Comparison of ENCODE assay signal across 8 mouse cellular contexts in genomic region chr5:135744742-135745141, GRCm38 (mm10). TPM values are rescaled to one million over a fixed set of nuclear protein-coding genes. Genes with fewer than 3 reads are reported as not detected.
DNase-seq lines count a peak whose midpoint lies in the region; ATAC-seq and TF ChIP-seq lines count a peak whose summit lies in the region.

No protein-coding gene starts in this region.

- no peaks in the 10 kb centered on the region; the same call in 1 of the 2 replicates for H3K79me2 ChIP-seq in MEL (ENCODE audit: control insufficient read depth, insufficient read depth, low read length, poor library complexity)

- 0 out of 2 replicates have a peak, but pooled peaks cover 4% of the 10 kb centered on the region for H3K9me3 ChIP-seq in heart, embryonic 11.5 days (replicated peaks; ENCODE audit: control insufficient read depth, low read length)
- no peaks in the 10 kb centered on the region for H3K9me3 ChIP-seq in MEL (replicated peaks; ENCODE audit: insufficient read depth, low read length)
- no peaks in the 10 kb centered on the region for H3K9me3 ChIP-seq in hindbrain, embryonic 11.5 days (ENCODE audit: control insufficient read depth, low read length)

- H3K27ac ChIP-seq in heart, embryonic 11.5 days (ENCODE audit: low read depth, low read length) = peak overlapping the region; percentile 75
- peak overlapping the region; percentile 18 for H3K27ac ChIP-seq in MEL (ENCODE audit: control insufficient read depth, low read depth, low read length)
- no peak overlapping the region for H3K27ac ChIP-seq in hindbrain, embryonic 11.5 days (ENCODE audit: low read depth, low read length)

- no peak for TF ChIP-seq RAD21 in MEL (IDR thresholded peaks at IDR 0.05; ENCODE audit: low read depth, low read length)

- H3K27me3 ChIP-seq in heart, embryonic 11.5 days (ENCODE audit: control insufficient read depth, insufficient read depth, low read length) = 0 out of 2 replicates have a peak, but pooled peaks cover 2% of the 10 kb centered on the region
- H3K27me3 ChIP-seq in MEL (ENCODE audit: control insufficient read depth in 1 of 2, insufficient read depth in 2 of 2, low read length in 2 of 2) = no peaks in the 10 kb centered on the region
- H3K27me3 ChIP-seq in hindbrain, embryonic 11.5 days (ENCODE audit: control insufficient read depth, insufficient read depth, low read length) = no peaks in the 10 kb centered on the region

- 13% methylated on average over 12 of the region's 12 CpGs for WGBS in heart, embryonic 11.5 days (ENCODE audit: insufficient replicate concordance)
- WGBS in hindbrain, embryonic 11.5 days = 16% methylated on average over 12 of the region's 12 CpGs

- TF ChIP-seq CTCF in MEL (IDR thresholded peaks at IDR 0.05 in 2 of 3, conservative IDR thresholded peaks at IDR 0.05 in 1 of 3; ENCODE audit: control insufficient read depth in 1 of 3, insufficient read depth in 1 of 3, low read depth in 2 of 3, low read length in 3 of 3, poor library complexity in 1 of 3, severe bottlenecking in 1 of 3) = no peak

- H3K4me3 ChIP-seq in heart, embryonic 11.5 days (ENCODE audit: low read depth, low read length) = peak overlapping the region; percentile 96
- H3K4me3 ChIP-seq in MEL (ENCODE audit: control insufficient read depth in 1 of 2, insufficient read depth in 1 of 2, low read depth in 2 of 2, low read length in 2 of 2) = peak overlapping the region; percentile 60 to 74
- H3K4me3 ChIP-seq in hindbrain, embryonic 11.5 days (ENCODE audit: low read depth, low read length) = peak overlapping the region; percentile 79

- intact Hi-C loops in heart, postnatal 36 days (cut with DNase I) = loop anchor here (2.0 kb wide), 1 partner anchor 114 kb away; no protein-coding TSS in a partner anchor

- peak overlapping the region; percentile 98 for H3K4me2 ChIP-seq in heart, embryonic 11.5 days
- peak overlapping the region; percentile 54 for H3K4me2 ChIP-seq in hindbrain, embryonic 11.5 days (replicated peaks; ENCODE audit: low read depth, low read length)

- H3K4me1 ChIP-seq in heart, embryonic 11.5 days (ENCODE audit: control insufficient read depth, insufficient read depth, low read length) = peaks cover 17% of the 10 kb centered on the region
- peaks cover 3 to 7% of the 10 kb centered on the region in 2 experiments; a peak in 3 of 4 replicates for H3K4me1 ChIP-seq in MEL (ENCODE audit: control insufficient read depth in 1 of 2, insufficient read depth in 2 of 2, low read length in 2 of 2)
- peaks cover 9% of the 10 kb centered on the region for H3K4me1 ChIP-seq in hindbrain, embryonic 11.5 days (replicated peaks; ENCODE audit: control insufficient read depth, insufficient read depth, low read length)

- DNase-seq in heart, postnatal 36 days = no peak
- no peak for DNase-seq in MEL (ENCODE audit: low read depth, low spot score)
- no peak for DNase-seq in hindbrain, embryonic 11.5 days (ENCODE audit: low spot score)
- DNase-seq in ovary, postnatal 14 days (ENCODE audit: low spot score) = no peak
- no peak for DNase-seq in urinary bladder, postnatal 14 days (ENCODE audit: low spot score)
- DNase-seq in right cerebral cortex, adult 18-20 months = no peak

- peaks cover 6% of the 10 kb centered on the region for H3K36me3 ChIP-seq in heart, embryonic 11.5 days (ENCODE audit: control insufficient read depth, insufficient read depth, low read length)
- no peaks in the 10 kb centered on the region for H3K36me3 ChIP-seq in MEL (ENCODE audit: control insufficient read depth in 1 of 2, insufficient read depth in 2 of 2, low read length in 2 of 2)
- no peaks in the 10 kb centered on the region for H3K36me3 ChIP-seq in hindbrain, embryonic 11.5 days (ENCODE audit: control insufficient read depth, insufficient read depth, low read length)

- H3K9ac ChIP-seq in heart, embryonic 11.5 days (ENCODE audit: low read depth, low read length) = peak overlapping the region; percentile 72
- H3K9ac ChIP-seq in MEL (ENCODE audit: control insufficient read depth, low read depth, low read length, poor library complexity, severe bottlenecking) = peak overlapping the region; percentile 57
- H3K9ac ChIP-seq in hindbrain, embryonic 11.5 days (ENCODE audit: low read depth, low read length) = peak overlapping the region; percentile 68

- TF ChIP-seq EP300 in MEL (IDR thresholded peaks at IDR 0.05; ENCODE audit: low read depth in 1 of 2, low read length in 2 of 2) = no peak

- TF ChIP-seq POLR2A in MEL (IDR thresholded peaks at IDR 0.05; ENCODE audit: control insufficient read depth in 1 of 2, insufficient read depth in 1 of 2, low read depth in 1 of 2, low read length in 2 of 2, poor library complexity in 1 of 2) = no peak

- ATAC-seq in heart, embryonic 11.5 days (replicated peaks; ENCODE audit: insufficient number of reproducible peaks, low FRiP score, low TSS enrichment) = no peak
- 0 out of 2 replicates have a peak, but pooled peaks have one; percentile 36 for ATAC-seq in hindbrain, embryonic 11.5 days (ENCODE audit: low FRiP score)
- ATAC-seq in megakaryocyte progenitor cell, adult 5-6 weeks (replicated peaks; ENCODE audit: poor library complexity) = peak; percentile 10

TF ChIP-seq in MEL, 35 proteins besides CTCF, POLR2A, EP300 and RAD21:
- TF ChIP-seq MAFK (IDR thresholded peaks at IDR 0.05; ENCODE audit: borderline replicate concordance, low read depth, low read length) (no peak), NELFE (IDR thresholded peaks at IDR 0.05; ENCODE audit: low read depth, low read length) (no peak), MEF2A (IDR thresholded peaks at IDR 0.05; ENCODE audit: extremely low read depth, insufficient replicate concordance, low read depth, low read length, poor library complexity, severe bottlenecking) (no peak), ELF1 (IDR thresholded peaks at IDR 0.05; ENCODE audit: low read depth, low read length) (no peak), ZNF384 (IDR thresholded peaks at IDR 0.05; ENCODE audit: low read depth, low read length) (no peak), ZC3H11A (IDR thresholded peaks at IDR 0.05; ENCODE audit: low read depth, low read length) (no peak), UBTF (IDR thresholded peaks at IDR 0.05; ENCODE audit: borderline replicate concordance, insufficient read depth, low read depth, low read length) (no peak), CHD1 (IDR thresholded peaks at IDR 0.05; ENCODE audit: low read depth, low read length) (no peak)

RNA-seq across cellular contexts. Expression of gene Tmem120a, which starts 0.5 kb away (rescaled TPM):
- 31.3 and 34.7 TPM in 2 replicates for polyA plus RNA-seq in heart, embryonic 11.5 days (2014; fragmentation: Nextera tagmentation; extraction: Ambion mirVana)
- 10 to 100 TPM; 12.9 to 18.3 TPM for total RNA-seq in heart, postnatal 36 days (2021)
- 19.6 and 20.2 TPM in 2 replicates for total RNA-seq in MEL (2012; rRNA removed)
- polyA plus RNA-seq in MEL (2012; ENCODE audit: insufficient read depth in 1 of 2, insufficient read length in 2 of 2, low read depth in 1 of 2, low replicate concordance in 2 of 2, missing spikeins in 1 of 2) = 10 to 100 TPM in 1 of 2 experiments, not detected in 1; 38.8 TPM
- polyA plus RNA-seq in hindbrain, embryonic 11.5 days (2014; fragmentation: Nextera tagmentation; extraction: Ambion mirVana) = 62.5 and 70.0 TPM in 2 replicates
- 8.5 and 11.6 TPM in 2 replicates for total RNA-seq in megakaryocyte progenitor cell, adult 5-6 weeks (2015)
- total RNA-seq in megakaryocyte progenitor cell, adult 5-6 weeks (2017) = 8.2 and 19.1 TPM in 2 replicates

RNA-seq across cellular contexts. Expression of gene Styxl1, which starts 33.4 kb away (rescaled TPM):
- polyA plus RNA-seq in heart, embryonic 11.5 days (2014; fragmentation: Nextera tagmentation; extraction: Ambion mirVana) = 0.28 and 0.42 TPM in 2 replicates
- total RNA-seq in heart, postnatal 36 days (2021) = not detected
- not detected in 2 replicates for total RNA-seq in MEL (2012; rRNA removed)
- polyA plus RNA-seq in MEL (2012; ENCODE audit: insufficient read depth in 1 of 2, insufficient read length in 2 of 2, low read depth in 1 of 2, low replicate concordance in 2 of 2, missing spikeins in 1 of 2) = under 1 TPM in 1 of 2 experiments, not detected in 1; 0.17 TPM
- 0.36 and 0.54 TPM in 2 replicates for polyA plus RNA-seq in hindbrain, embryonic 11.5 days (2014; fragmentation: Nextera tagmentation; extraction: Ambion mirVana)
- total RNA-seq in megakaryocyte progenitor cell, adult 5-6 weeks (2015) = not detected in 2 replicates
- not detected in 2 replicates for total RNA-seq in megakaryocyte progenitor cell, adult 5-6 weeks (2017)

RNA-seq across cellular contexts. Expression of gene Mdh2, which starts 33.5 kb away (rescaled TPM):
- 955 and 984 TPM in 2 replicates for polyA plus RNA-seq in heart, embryonic 11.5 days (2014; fragmentation: Nextera tagmentation; extraction: Ambion mirVana)
- 1,000 to 10,000 TPM; 1,890 to 1,983 TPM for total RNA-seq in heart, postnatal 36 days (2021)
- 207 and 241 TPM in 2 replicates for total RNA-seq in MEL (2012; rRNA removed)
- 1,000 to 10,000 TPM in 1 of 2 experiments, 100 to 1,000 TPM in 1; 465 to 1,097 TPM for polyA plus RNA-seq in MEL (2012; ENCODE audit: insufficient read depth in 1 of 2, insufficient read length in 2 of 2, low read depth in 1 of 2, low replicate concordance in 2 of 2, missing spikeins in 1 of 2)
- 620 and 621 TPM in 2 replicates for polyA plus RNA-seq in hindbrain, embryonic 11.5 days (2014; fragmentation: Nextera tagmentation; extraction: Ambion mirVana)
- 415 and 419 TPM in 2 replicates for total RNA-seq in megakaryocyte progenitor cell, adult 5-6 weeks (2015)
- 185 and 192 TPM in 2 replicates for total RNA-seq in megakaryocyte progenitor cell, adult 5-6 weeks (2017)
